Mouse (Mus musculus) gastrocnemius, adult 8-10 months (tissue): Measurements from ENCODE around the gene Galnt4. TPM values are rescaled to one million over a fixed set of nuclear protein-coding genes. Genes with fewer than 3 reads are reported as not detected.

ENCODE experiments used
- DNase-seq, 2 experiments: peaks; one replicate each; pipeline ENCODE4 v3.0.0; 2022; ENCODE audit warnings: low spot score in 2 of 2
- total RNA-seq, 4 experiments: library from RNA; stranded (reverse); gene quantifications; 2 replicates each; pipeline ENCODE4 v1.2.4; 2022

Galnt4 gene
- total RNA-seq, result 1 to 10 TPM in 2 of 4 experiments, under 1 TPM in 2; 0.80 to 1.3 (median 1.1) TPM

DNA sequence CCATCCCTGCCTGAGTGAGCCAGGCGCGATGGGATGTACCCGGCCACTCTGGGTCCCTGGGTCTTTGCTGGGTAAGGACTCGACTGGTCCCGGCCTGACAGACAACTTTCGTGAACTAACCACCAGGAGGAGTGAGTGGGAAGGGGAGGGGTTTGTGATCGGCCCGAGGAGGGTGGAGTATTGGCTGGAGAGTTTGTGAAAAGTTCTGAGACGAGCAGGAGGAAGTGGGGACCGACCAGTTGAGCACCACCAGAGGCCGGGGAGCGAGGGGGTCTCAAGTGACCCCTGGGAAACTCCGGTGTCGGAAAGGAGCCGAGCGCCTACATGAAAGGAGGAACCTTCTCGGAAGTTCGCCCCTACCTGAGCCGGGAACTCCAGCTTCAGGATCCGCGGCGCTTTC, at the start of gene Galnt4:
Galnt4 (plus strand) TSS at position 196 of the 400 bp plus-strand sequence.
- peak; percentile 54 to 58 for DNase-seq

DNA sequence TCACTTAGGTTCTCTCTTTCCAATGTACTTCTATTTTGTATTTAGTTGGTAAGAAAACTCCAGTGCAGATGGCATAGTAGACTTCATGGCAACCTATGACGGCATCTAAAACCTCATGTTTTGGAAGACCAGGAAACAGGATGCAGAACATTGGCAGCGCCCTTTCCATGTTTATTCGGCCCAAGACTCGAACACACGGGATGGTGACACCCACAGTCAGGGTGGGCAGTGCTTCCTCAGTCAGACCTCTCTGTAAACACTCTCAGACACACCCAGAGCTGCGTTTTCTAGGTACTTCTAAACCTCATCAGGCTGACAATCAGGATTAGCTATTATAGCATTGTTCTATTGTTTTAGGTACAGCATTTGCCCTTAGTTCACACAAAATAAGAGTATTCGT, 47.4 kb upstream of the Galnt4 start:
- no peak for DNase-seq

DNA sequence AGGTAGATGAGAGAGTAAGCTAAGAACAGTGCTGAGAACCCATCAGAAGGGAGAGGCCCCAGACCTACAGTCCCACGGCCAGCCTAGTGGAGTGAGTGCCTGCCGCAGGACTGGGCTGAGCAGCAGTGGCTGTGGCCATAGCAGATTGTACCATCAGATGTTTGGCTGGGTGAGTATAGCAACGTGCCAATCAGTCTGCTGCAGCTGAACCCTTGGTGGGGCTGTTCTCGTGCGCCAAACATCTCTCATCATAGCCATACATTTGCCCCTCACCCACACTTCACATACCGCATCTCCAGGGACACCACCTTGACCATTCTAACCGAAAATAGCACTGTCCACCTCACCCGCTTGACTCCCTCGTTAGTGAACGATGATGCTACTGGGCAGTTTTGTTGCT, 46.5 kb upstream of the Galnt4 start:
- DNase-seq, result no peak

DNA sequence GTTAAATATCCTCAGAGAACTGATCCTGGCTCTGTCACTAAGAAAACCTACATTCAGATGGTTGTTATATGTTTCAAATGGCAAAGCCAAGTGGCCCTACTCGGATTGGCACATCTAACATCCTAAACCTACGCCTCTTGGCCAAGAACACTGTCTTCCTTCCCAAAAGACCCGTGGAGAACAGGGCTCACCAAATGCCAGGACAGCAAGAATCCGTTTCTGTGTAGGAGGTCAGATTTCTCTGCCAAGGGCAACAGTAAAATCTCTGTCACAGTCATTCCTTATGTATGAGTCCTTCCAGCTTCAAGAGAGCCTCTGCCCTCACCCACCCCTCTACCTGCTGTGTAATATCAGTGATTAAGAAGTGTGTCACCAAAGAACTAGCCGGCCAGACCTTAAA, 45.4 kb upstream of the Galnt4 start:
- no peak for DNase-seq

DNA sequence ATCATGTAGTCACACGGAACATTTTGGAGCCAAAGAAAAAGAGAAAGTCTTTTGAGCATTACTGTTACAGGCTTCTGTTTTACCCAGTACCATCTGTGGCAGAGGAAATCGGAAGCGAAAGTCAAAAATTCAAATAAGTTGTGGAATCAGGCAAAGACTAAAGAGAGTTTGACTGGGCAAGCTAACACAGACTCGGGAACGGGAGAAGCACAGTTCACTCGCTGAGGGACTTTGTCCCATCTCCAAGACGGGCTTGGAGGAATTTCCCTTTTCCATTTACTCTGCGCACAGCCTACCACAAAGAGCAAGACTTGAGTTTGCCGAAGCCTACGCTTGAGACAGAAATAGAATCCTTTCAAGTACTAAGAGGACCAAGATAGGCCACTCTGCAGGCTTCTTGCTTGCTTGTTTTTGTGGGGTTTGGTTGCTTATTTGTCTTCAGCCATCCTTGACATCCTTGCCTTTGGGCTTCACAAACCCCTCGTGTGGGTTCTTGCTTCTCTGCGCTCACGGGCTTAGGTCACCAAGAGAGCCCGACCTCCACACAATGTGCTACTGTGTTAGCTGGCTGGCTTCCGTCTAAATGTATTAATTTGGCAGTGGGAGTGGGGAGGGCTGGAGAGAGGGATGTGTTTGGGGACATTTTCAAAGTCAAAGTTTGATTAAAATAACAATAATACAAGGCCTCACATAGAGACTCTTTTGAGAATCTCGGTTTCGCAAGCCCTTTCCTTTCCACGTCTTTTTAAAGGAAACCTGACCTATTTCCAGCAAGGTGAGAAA, 31.7 kb upstream of the Galnt4 start:
- DNase-seq, result peak in 1 of 2 experiments; percentile 1

DNA sequence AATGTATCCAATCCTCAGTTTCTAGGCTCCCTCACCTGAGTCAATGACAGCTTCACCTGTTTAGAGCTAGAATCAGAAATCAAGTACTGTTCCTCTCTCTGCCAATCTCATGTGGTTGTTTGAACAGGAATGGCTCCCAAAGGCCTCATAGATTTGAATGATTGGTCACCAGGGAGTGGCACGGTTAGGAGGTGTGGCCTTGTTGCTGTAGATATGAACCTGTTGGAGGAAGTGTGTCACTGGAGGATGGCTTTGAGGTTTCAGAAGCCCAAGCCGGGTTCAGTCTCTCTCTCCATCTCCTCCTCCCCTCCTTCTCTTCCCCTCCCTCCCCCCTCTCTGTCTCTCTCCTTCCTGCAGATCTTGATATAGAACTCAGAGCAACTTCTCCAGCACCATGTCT, 29.3 kb upstream of the Galnt4 start:
- DNase-seq, result no peak

DNA sequence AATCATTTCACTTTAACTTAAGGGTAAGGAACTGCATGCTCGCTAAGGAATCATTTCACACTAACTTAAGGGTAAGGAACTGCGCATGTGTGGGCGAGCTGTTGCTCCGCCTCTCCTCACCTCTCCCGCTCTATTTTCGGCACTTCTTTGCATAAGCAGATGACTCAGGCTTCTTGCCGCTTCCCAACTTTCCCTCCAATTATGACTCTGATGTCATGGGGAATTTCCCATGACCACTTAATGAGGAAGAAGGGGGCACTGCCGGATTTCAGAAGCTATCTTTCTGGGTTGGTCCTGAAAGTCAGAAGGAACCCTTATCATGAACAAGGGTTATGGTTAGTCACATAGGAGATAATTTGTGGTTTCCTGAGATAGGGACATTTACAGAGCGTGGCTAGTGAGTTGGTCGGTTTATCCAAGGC, 26.4 kb upstream of the Galnt4 start:
- DNase-seq, result peak in 1 of 2 experiments; percentile 1

DNA sequence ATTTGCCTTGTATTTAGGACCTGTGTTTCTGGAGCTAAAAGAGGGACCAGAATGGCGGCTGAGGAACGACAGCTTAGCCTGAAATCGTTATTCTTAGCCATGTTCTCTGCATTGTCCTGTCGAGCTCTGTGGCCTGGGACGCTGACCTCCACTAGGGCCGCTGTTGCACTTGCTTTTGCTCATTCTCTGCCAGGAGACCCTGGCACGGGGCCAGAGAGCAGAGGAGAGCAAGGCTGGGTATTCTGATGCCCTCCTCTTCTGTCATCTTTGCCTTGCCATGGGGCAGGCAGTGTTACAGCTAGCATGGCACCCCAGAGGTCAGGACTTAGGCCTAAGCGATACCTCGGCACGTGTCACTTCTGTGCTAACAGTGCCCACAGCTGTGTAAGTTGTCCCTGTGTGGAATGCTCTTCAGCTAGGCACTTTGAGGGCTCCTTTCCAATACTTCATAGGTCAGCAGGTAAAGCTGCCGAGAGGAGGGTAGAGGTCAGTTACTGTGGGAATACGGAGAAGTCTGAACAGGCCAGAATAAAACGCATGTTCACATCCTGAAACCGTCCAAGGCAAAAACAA, 24.4 kb upstream of the Galnt4 start:
- peak in 1 of 2 experiments; percentile 1 for DNase-seq

DNA sequence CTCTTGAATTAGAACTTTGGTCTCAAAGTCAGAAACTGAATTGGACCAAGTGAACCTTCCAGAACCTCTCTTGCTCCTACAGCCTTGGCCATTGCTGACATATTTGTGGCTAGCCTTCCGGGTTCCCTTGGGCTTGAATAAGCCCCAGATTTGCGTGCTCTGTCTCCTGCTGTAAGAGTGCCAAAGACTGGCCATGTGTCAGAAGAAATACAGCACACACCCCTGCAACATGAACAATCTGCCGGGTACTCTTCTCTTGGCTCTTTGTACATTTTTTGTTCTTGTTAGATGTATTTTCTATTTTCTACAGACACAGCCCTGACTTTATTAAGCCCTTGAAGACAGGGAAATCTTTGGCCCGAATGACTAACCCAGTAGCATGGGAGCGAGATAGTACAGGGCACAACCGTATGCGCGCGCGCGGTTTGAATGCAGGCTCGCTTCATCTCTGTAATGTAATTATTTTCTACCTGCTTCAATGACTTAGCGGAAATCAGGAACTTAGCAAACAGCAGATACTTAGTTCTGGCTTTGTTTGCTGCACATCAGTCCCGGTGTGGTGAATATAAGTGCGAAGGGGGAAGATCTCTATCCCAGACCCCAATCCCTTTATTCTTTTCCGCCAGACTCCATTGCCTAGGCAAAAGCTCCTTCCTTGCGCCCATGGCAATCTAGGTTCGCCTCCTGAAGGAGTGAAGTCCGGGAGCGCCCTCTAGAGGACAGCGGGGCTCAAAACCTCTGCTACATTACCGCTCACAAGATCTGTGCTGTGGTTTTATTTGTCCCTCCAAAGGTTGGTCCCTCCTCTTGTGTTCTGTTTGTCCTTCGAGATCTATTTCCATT, 23.3 kb upstream of the Galnt4 start:
- DNase-seq, result peak; percentile 64 to 69

DNA sequence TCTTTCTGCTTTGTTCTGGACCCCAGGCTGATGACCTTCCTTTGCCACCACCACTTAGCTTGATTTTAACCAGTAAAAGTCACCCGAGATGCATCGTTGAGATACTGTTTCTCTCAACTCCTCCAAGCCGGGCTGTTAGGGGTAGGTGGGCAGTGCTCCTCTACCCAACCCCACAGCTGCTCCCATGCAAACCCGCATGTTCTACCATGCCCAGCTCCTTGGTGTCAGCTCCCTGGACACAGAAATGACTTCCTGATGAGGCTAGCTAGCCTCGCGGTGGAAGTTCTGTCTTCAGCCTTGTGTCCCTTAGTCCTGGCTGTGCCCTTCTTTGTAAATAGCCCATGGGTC, 22.7 kb upstream of the Galnt4 start:
- no peak for DNase-seq

DNA sequence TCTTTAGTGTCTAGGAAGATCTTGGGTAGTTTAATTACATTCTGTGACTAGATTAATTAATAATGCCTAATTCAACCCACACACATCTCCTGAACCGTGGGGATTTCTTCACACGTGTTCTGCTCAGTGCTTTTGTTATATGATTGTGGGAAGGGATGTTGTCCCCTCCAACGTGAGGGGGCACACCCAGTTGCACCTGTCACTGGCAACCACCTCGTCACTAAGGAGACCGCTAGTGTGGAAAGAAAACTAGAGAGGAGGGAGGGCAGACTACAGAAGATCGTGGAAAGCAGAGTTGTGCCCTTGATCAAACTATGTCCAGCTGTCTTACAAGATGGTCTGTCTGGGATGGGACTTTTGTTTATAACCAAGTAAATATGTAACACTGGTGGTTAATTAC, 21.9 kb upstream of the Galnt4 start:
- DNase-seq, result peak in 1 of 2 experiments; percentile 1

DNA sequence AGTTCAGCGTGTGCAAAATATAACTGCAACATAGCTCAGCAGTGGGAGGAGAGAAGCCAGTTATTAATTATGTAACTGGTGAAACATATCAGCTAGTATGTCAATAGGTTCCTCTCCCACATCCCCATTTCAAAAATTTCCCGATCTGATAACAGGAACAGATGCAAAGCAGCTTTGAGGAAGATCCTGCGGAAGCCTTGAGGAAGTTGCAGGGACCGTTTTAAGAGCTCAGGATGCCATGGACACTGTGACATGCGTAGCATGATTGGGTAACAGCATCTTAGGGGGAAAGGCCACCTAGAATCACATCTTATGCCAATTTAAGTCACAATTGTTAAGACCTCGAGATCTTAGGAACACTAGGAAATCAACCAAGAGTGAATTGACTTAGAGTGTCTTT, 18.1 kb upstream of the Galnt4 start:
- no peak for DNase-seq

DNA sequence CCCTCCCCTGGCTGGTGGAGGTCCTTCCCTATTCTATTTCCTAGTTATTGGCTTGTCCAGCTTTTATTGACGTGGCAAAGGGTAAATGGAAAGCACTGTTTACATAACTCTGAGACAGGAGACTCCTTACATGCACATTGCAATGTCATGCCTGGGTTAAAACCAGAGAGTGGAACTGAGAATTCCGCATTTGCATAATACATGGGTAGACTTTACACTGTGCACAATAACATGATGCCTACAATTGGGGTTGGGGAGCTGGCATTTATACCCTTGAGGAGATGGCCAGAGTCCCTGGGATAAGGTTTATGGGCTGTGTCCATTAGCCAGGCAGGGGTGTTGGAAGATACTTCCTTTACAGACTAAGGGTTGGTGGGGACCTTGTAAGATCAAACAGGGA, 14.6 kb upstream of the Galnt4 start:
- DNase-seq, result no peak

DNA sequence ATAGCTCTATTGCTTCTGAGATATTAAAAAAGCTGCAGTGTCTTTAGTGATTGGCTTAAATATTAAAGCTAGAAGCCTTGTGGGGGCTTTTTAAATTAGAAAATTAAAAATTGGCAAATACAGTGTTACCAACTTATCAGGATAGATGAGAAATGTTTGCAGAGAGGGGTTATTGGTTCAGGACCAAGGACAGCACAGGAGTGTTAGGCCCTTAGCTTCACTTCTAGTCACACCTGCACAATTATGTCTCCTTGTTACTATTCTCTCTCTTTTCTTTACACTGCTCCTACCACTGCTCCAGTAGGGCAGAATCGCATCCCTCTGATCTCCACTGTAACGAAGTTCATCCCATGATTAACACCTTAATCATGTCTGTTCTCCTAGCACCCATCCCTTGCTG, 12.8 kb upstream of the Galnt4 start:
- DNase-seq, result no peak

DNA sequence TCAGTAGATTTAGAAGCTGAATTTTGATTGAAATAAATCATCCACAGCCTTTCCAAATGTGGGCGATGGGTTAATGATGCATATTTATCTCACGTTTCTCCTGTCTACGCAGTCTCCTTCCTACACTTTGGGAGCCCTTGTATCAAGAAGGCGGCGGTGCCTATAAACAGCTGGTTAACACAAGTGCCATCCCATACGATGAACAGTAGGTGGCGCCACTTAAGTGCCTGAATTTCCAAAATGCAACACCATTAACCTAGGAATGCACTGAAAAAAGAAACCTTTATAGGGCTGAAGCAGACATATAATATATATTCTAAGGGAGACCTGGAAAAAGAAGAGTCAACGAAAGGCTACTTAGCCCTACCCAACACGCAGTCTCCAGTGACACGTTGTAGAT, 10.6 kb upstream of the Galnt4 start:
- no peak for DNase-seq

DNA sequence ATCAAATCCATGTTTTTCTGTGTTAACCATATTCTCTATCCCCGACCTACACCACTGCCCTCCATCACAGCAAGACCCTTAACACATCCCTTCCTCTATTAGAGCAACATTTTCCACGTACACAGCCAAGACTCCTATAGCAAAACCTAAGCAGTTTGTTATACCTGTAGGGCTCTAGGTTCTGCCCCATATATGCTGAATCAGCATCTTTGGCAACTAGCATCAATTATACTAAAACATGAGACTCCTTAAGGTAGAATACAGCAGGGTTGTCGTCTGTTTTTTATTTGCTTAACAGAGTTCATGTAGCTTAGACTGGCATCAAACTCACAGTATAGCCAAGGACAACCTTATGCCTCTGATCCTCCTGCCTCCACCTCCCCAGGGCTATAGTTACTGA, 2.4 kb upstream of the Galnt4 start:
- no peak for DNase-seq

DNA sequence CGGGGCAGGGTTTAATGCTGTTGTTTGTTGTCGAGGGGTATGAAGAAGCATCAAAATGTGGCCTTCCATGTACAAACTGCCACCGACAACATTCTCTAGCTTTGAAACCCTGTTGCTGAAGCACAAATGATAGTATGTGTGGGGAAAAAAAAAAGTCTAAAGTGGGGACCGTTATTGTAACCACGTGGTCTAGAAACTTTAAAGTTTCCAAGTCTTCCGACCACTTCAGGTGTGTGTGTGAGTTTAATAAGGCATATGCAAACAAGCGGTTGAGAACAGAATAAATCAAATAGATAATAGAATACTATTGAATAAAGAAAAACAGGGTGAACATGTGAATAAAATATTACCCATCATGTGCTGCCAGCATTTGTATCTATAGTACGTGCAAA, 1.7 kb upstream of the Galnt4 start:
- no peak for DNase-seq

DNA sequence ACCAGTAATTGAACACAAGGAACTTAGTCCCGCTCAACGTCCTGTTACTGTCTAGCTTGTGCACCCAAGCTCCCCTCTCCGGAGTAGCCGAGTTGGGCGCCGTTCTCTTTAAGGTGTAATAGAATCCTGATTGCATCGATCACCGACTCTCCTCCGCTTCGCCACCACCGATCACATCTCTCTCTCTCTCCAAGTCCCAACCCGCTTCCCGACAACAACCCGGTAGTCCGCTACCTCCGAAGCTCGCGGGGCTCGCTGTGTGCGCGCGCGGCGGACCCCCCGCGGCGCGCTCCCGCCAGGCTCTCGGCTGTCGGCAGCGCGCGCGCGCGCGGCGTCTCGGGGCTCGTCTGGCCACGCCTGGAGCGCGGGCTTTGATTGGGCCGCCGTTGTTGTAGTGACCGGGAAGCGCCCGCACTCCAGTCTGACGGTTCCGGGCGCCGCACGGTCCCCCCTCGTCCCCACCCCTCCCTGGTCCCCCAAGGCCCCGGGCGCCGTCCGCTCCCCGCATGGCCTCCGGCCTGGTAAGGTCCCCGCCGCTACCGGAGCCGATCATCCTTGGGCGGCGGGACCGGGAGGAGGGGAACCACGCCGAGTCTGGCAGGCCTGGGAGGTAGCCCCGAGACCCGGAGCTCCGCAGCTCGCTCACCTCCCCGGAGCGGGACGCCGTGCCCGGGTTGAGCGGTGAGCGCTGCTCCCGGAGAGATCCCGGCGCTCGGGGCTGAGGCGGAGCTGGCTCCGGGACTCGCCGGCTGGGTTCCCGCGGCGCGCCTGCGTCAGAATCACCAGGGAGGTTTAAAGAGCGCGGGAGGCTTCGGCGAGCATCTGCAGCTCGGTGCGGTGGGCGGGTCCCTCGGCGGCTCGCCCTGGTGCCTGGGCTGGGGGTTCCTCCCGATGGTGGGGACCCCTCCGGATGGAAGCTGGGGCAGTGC, 992 bp upstream of the Galnt4 start, which contains the start of gene Poc1b:
Poc1b (plus strand) TSS at position 334 of the 929 bp plus-strand sequence.
- peak; percentile 68 to 71 for DNase-seq

DNA sequence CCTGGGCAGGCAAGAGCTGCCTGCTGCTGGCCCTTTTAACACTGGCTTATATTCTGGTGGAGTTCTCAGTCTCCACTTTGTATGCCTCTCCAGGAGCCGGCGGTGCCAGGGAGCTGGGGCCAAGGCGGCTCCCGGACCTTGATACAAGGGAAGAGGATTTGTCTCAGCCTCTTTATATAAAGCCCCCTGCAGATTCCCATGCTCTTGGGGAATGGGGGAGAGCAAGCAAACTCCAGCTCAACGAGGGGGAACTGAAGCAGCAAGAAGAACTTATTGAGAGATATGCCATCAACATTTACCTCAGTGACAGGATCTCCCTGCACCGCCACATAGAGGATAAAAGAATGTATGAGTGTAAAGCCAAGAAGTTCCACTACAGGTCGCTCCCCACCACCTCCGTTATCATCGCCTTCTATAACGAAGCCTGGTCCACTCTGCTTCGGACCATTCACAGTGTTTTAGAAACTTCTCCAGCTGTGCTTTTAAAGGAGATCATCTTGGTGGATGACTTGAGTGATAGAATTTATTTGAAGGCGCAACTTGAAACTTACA, 548 bp downstream of the Galnt4 start:
- DNase-seq, result no peak

DNA sequence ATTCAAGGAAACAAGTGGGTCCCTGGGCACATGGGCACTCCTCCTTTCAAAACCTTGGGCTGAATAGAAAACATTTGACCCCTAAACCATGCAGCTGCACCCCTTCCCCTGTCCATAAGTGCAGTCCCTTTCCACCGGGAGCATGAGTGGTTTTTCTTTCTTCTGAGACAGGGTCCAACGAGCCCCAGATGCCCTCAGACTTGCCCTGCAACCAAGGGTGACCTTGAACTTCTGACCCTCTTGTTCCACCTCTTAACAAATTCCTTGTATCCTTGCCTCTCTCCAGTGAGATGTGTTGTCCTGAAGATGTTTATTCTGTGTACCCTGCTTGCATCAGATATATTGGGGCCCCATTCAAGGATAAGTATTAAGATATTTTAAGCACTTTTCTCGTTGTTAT, 5.6 kb downstream of the Galnt4 start:
- no peak for DNase-seq

DNA sequence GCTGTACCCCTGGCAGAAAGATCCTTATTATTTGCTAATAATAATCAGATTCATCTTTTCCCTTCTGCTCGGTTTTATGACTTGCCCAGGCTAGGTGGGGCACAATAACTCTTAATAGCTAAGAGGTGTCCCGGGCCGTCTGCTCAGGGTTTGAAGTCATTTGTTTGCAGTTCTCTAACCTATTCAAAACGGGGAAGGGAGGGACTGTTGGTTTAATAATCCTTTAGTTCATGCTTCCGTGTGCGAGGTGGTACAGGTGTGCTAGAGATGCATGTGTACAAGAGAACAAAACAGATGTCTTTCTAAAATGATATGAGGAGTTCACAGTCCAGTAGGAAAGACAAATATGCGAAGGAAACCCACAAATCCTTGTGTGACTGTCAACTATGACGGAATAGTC, 6.3 kb downstream of the Galnt4 start:
- DNase-seq, result no peak
